Mouse (Mus musculus) ES-Bruce4 (cell line): Measurements from ENCODE around the gene Card10.

ENCODE experiments used
- CTCF ChIP-seq: IDR thresholded peaks from one replicate; pipeline ENCODE4 v1.8.1; 2011; ENCODE audit warnings: low read depth, low read length
- EP300 ChIP-seq: IDR thresholded peaks from 2 replicates; pipeline ENCODE4 v1.6.1; 2011; ENCODE audit warnings: low read depth, low read length; ENCODE audit not compliant: insufficient read depth
- POLR2A ChIP-seq: IDR thresholded peaks from one replicate; pipeline ENCODE4 v1.8.1; 2011; ENCODE audit warnings: low read length; ENCODE audit not compliant: insufficient read depth

GRCm38 (mm10) chr15:78778077-78778870, 24.6 kb downstream of the Card10 start:
- TF ChIP-seq POLR2A: no peak
- peak; percentile 86 for TF ChIP-seq CTCF
- peak; percentile 85 for TF ChIP-seq EP300
